ENCODE assay signal across 19 mouse cellular contexts in the genomic region with DNA sequence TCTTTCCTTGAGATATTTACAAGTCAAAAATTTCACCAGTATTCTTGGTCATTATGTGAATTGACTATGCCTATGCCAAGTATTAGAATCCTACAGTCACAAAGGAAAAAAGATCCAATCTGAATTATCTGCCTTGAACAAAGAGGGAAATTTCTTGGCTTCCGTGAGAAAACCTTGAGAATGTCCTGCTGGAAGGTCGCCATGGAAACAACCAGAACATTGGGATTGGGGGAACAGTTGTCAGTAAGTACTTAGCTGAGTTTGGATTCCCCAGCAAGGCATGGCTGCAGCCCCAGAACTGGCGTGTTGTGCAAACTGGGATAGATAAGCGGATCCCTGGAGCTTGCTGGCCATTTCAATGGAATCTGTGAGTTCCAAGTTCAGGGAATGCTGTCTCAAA. TPM values are rescaled to one million over a fixed set of nuclear protein-coding genes. Genes with fewer than 3 reads are reported as not detected.
DNase-seq lines count a peak whose midpoint lies in the region; ATAC-seq and TF ChIP-seq lines count a peak whose summit lies in the region.
"Had no signal": no experiment of that assay in that cellular context is flagged by ENCODE, and none has a peak within 500 bp of the region (broad histone marks: within the 10 kb centered on the region; RNA-seq: fewer than 3 reads in every experiment).

No protein-coding gene starts in this region.

- no peaks in the 10 kb centered on the region for H3K36me3 ChIP-seq in hindbrain, postnatal 0 days (ENCODE audit: insufficient read depth, low read length)
- no peaks in the 10 kb centered on the region for H3K36me3 ChIP-seq in hindbrain, embryonic 14.5 days (replicated peaks; ENCODE audit: control insufficient read depth, insufficient read depth)
- H3K36me3 ChIP-seq: embryonic facial prominence, embryonic 10.5 days; heart, embryonic 13.5 days; hindbrain, embryonic 12.5 days; intestine, embryonic 15.5 days had no signal

- no peaks in the 10 kb centered on the region for H3K4me1 ChIP-seq in hindbrain, postnatal 0 days (ENCODE audit: insufficient read depth, low read length)
- H3K4me1 ChIP-seq in hindbrain, embryonic 14.5 days (replicated peaks; ENCODE audit: control insufficient read depth, insufficient read depth, low read length), result no peaks in the 10 kb centered on the region
- H3K4me1 ChIP-seq: embryonic facial prominence, embryonic 10.5 days; hindbrain, embryonic 12.5 days; intestine, embryonic 15.5 days had no signal

- 39% methylated on average over 4 of the region's 4 CpGs for WGBS in hindbrain, postnatal 0 days
- WGBS in hindbrain, embryonic 14.5 days, result 68% methylated on average over 4 of the region's 4 CpGs

- no peak overlapping the region for H3K4me2 ChIP-seq in hindbrain, postnatal 0 days (ENCODE audit: low read depth, low read length)
- H3K4me2 ChIP-seq in hindbrain, embryonic 14.5 days (replicated peaks), result no peak overlapping the region
- H3K4me2 ChIP-seq: heart, embryonic 13.5 days; hindbrain, embryonic 12.5 days; intestine, embryonic 15.5 days had no signal

- H3K9me3 ChIP-seq in hindbrain, postnatal 0 days (ENCODE audit: low read length), result no peaks in the 10 kb centered on the region
- no peaks in the 10 kb centered on the region for H3K9me3 ChIP-seq in hindbrain, embryonic 14.5 days (ENCODE audit: control insufficient read depth, low read length)
- H3K9me3 ChIP-seq: embryonic facial prominence, embryonic 10.5 days; heart, embryonic 13.5 days; hindbrain, embryonic 12.5 days; intestine, embryonic 15.5 days had no signal

- no peak overlapping the region for H3K27ac ChIP-seq in hindbrain, postnatal 0 days
- no peak overlapping the region for H3K27ac ChIP-seq in hindbrain, embryonic 14.5 days
- H3K27ac ChIP-seq: embryonic facial prominence, embryonic 10.5 days; heart, embryonic 13.5 days; intestine, embryonic 15.5 days had no signal

- peak; percentile 15 to 27 for DNase-seq in cerebellum, postnatal 10 days
- no peak for DNase-seq in cerebellum, postnatal 25 days
- peak; percentile 56 for DNase-seq in hindbrain, postnatal 0 days (ENCODE audit: low spot score)
- no peak for DNase-seq in hindbrain, embryonic 14.5 days (ENCODE audit: low spot score)
- DNase-seq in right cerebral cortex, postnatal 4 days, result peak; percentile 5
- DNase-seq in right cerebral cortex, postnatal 25 days, result no peak
- no peak for DNase-seq in spleen, postnatal 14 days (ENCODE audit: low spot score in 2 of 2)
- DNase-seq: adrenal gland, adult 8-10 months; adrenal gland, postnatal 36 days; cerebellum, adult 11-12 months; cerebellum, adult 9-10 months; gastrocnemius, postnatal 25 days; heart, postnatal 36 days had no signal

- H3K9ac ChIP-seq in hindbrain, postnatal 0 days (replicated peaks; ENCODE audit: low read length), result no peak overlapping the region
- no peak overlapping the region for H3K9ac ChIP-seq in hindbrain, embryonic 14.5 days
- H3K9ac ChIP-seq: heart, embryonic 13.5 days; hindbrain, embryonic 12.5 days; intestine, embryonic 15.5 days had no signal

- no peaks in the 10 kb centered on the region for H3K27me3 ChIP-seq in hindbrain, postnatal 0 days (ENCODE audit: insufficient read depth, low read length)
- no peaks in the 10 kb centered on the region for H3K27me3 ChIP-seq in hindbrain, embryonic 14.5 days (ENCODE audit: control insufficient read depth, insufficient read depth, low read length)
- H3K27me3 ChIP-seq: heart, embryonic 13.5 days; hindbrain, embryonic 12.5 days; intestine, embryonic 15.5 days; Patski had no signal

- no peak for TF ChIP-seq CTCF in hindbrain, postnatal 0 days (IDR thresholded peaks at IDR 0.05; ENCODE audit: low read depth)

- no peak for ATAC-seq in hindbrain, postnatal 0 days
- ATAC-seq in hindbrain, embryonic 14.5 days (ENCODE audit: low FRiP score), result no peak
- ATAC-seq: forebrain, embryonic 16.5 days; intestine, embryonic 15.5 days; Patski had no signal

- no peak overlapping the region for H3K4me3 ChIP-seq in hindbrain, postnatal 0 days (ENCODE audit: low read length)
- H3K4me3 ChIP-seq in hindbrain, embryonic 14.5 days (replicated peaks; ENCODE audit: low read length), result no peak overlapping the region
- H3K4me3 ChIP-seq: embryonic facial prominence, embryonic 10.5 days; heart, embryonic 13.5 days; hindbrain, embryonic 12.5 days; intestine, embryonic 15.5 days had no signal

RNA-seq across cellular contexts. Expression of a gene that starts 45.5 kb away (rescaled TPM):
- total RNA-seq in hindbrain, postnatal 0 days (2014; rRNA removed), result 124 and 134 TPM in 2 replicates
- polyA plus RNA-seq in hindbrain, postnatal 0 days (2015; fragmentation: Nextera tagmentation; extraction: Ambion mirVana), result 28.8 and 31.7 TPM in 2 replicates
- 36.2 and 37.8 TPM in 2 replicates for polyA plus RNA-seq in hindbrain, embryonic 14.5 days (2014; fragmentation: Nextera tagmentation; extraction: Ambion mirVana)

Comparison
In these comparisons a context has a peak if more than half of its experiments do, and no peak if none do; other contexts are left out.
1. DNase-seq: peak in cerebellum, postnatal 10 days (2 of 2), hindbrain, postnatal 0 days (single experiment) and right cerebral cortex, postnatal 4 days (single experiment); none in cerebellum, postnatal 25 days (0 of 2), hindbrain, embryonic 14.5 days (single experiment), right cerebral cortex, postnatal 25 days (single experiment) and spleen, postnatal 14 days (0 of 2).